Mouse (Mus musculus) thymus, adult 2 months (tissue): ENCODE results near the gene Grxcr1.

Source experiments
- CTCF ChIP-seq: fragments of 200-500 bp; IDR thresholded peaks from 2 replicates; pipeline ENCODE4 v1.5.1; 2012; ENCODE audit warnings: mild to moderate bottlenecking, control low read depth, low read length, moderate library complexity, borderline replicate concordance; ENCODE audit not compliant: control insufficient read depth, poor library complexity, insufficient read depth; ENCODE audit errors: extremely low read depth
- POLR2A ChIP-seq: fragments of 200-500 bp; IDR thresholded peaks from 2 replicates; pipeline ENCODE4 v1.6.1; 2012; ENCODE audit warnings: mild to moderate bottlenecking, low read length, control low read depth, moderate library complexity; ENCODE audit not compliant: control insufficient read depth, poor library complexity, insufficient read depth; ENCODE audit errors: extremely low read depth

GRCm38 (mm10) chr5:68120880-68121279, 89.2 kb downstream of the Grxcr1 start:
- TF ChIP-seq CTCF (no peak), POLR2A (no peak)
